Mouse (Mus musculus) gastrocnemius, adult 2 months (tissue): ENCODE measurements at regions not wholly inside any gene's neighbourhood (a gene's known extent, or its start where the extent isn't known, plus 50 kb on each side); places are given as distances from the start of the nearest gene placed in this dataset.

Experiments used
- DNase-seq: peaks from one replicate; pipeline ENCODE4 v3.0.0; 2022
- H3K27ac ChIP-seq: fragments of 200-600 bp; 2 replicates; pipeline ENCODE4 v1.8.1; 2022; ENCODE audit warnings: mild to moderate bottlenecking
- H3K4me3 ChIP-seq: fragments of 200-600 bp; 2 replicates; pipeline ENCODE4 v1.8.1; 2022; ENCODE audit warnings: mild to moderate bottlenecking, moderate library complexity
- CTCF ChIP-seq: fragments of 200-600 bp; IDR thresholded peaks from 2 replicates; pipeline ENCODE4 v1.8.1; 2022; ENCODE audit warnings: antibody characterized with exemption, mild to moderate bottlenecking, moderate library complexity
- intact Hi-C: fragments of 180-260 bp; cut with DNase I; formaldehyde crosslinking; loops from one replicate; pipeline ENCODE4 v1.15.1; 2025

- Histone ChIP-seq H3K4me3 (no peak overlapping the region), H3K27ac (peak overlapping the region; percentile 49)
- no peak for TF ChIP-seq CTCF
- intact Hi-C loops, result no loop called here
- DNase-seq, result no peak
Observed at GRCm38 (mm10) chr2:116942321-116942791, 63.9 kb downstream of the Tmco5 start.

GRCm38 (mm10) chr2:116948538-116948937 lies 70.0 kb downstream of the Tmco5 start:
- Histone ChIP-seq H3K4me3 (no peak overlapping the region), H3K27ac (no peak overlapping the region)
- TF ChIP-seq CTCF, result no peak
- DNase-seq, result no peak
- intact Hi-C loops, result no loop called here

- TF ChIP-seq CTCF, result no peak
- no peak for DNase-seq
- Histone ChIP-seq H3K27ac (no peak overlapping the region), H3K4me3 (no peak overlapping the region)
- intact Hi-C loops, result no loop called here
Observed at GRCm38 (mm10) chr2:116949741-116950140, 71.2 kb downstream of the Tmco5 start.

- no peak for TF ChIP-seq CTCF
- DNase-seq, result no peak
- intact Hi-C loops, result no loop called here
- no peak overlapping the region for H3K27ac ChIP-seq
- H3K4me3 ChIP-seq, result no peak overlapping the region
Observed at GRCm38 (mm10) chr2:116950154-116950553, 71.7 kb downstream of the Tmco5 start.

- no peak for TF ChIP-seq CTCF
- intact Hi-C loops, result no loop called here
Observed at GRCm38 (mm10) chr2:116951481-116951880, 73.0 kb downstream of the Tmco5 start.

GRCm38 (mm10) chr2:116954280-116954679 lies 75.8 kb downstream of the Tmco5 start:
- no peak overlapping the region for H3K27ac ChIP-seq

More at GRCm38 (mm10) chr2:116951481-116951880, 73.0 kb downstream of the Tmco5 start:
- Histone ChIP-seq H3K27ac (no peak overlapping the region), H3K4me3 (no peak overlapping the region)
- no peak for DNase-seq

GRCm38 (mm10) chr2:116954896-116955295 lies 76.4 kb downstream of the Tmco5 start:
- intact Hi-C loops, result no loop called here
- no peak for DNase-seq
- no peak for TF ChIP-seq CTCF
- no peak overlapping the region for H3K4me3 ChIP-seq
- H3K27ac ChIP-seq, result no peak overlapping the region

More at GRCm38 (mm10) chr2:116954280-116954679, 75.8 kb downstream of the Tmco5 start:
- intact Hi-C loops, result no loop called here
- TF ChIP-seq CTCF, result no peak
- DNase-seq, result no peak
- H3K4me3 ChIP-seq, result no peak overlapping the region

- no peak for TF ChIP-seq CTCF
- Histone ChIP-seq H3K4me3 (no peak overlapping the region), H3K27ac (no peak overlapping the region)
- no peak for DNase-seq
- intact Hi-C loops, result no loop called here
Observed at GRCm38 (mm10) chr2:116963116-116963873, 84.8 kb downstream of the Tmco5 start.

- H3K27ac ChIP-seq, result no peak overlapping the region
- no peak overlapping the region for H3K4me3 ChIP-seq
- DNase-seq, result no peak
- no peak for TF ChIP-seq CTCF
- intact Hi-C loops, result no loop called here
Observed at GRCm38 (mm10) chr2:116966266-116966665, 87.8 kb downstream of the Tmco5 start.

- intact Hi-C loops, result loop anchor here (5.0 kb wide), 1 partner anchor 70 kb away; no protein-coding TSS in a partner anchor
- peak; percentile 19 for DNase-seq
- H3K4me3 ChIP-seq, result peak overlapping the region; percentile 56
- H3K27ac ChIP-seq, result peak overlapping the region; percentile 85
- no peak for TF ChIP-seq CTCF
Observed at GRCm38 (mm10) chr2:116971666-116972613, 93.4 kb downstream of the Tmco5 start.

- H3K27ac ChIP-seq, result peak overlapping the region; percentile 85
- intact Hi-C loops, result loop anchor here (5.0 kb wide), 1 partner anchor 70 kb away; no protein-coding TSS in a partner anchor
- H3K4me3 ChIP-seq, result peak overlapping the region; percentile 56
- no peak; the same call in 1 of the 2 replicates for TF ChIP-seq CTCF
- DNase-seq, result no peak
Observed at GRCm38 (mm10) chr2:116972614-116972985, 94.1 kb downstream of the Tmco5 start.

- no peak for TF ChIP-seq CTCF
- no peak overlapping the region for H3K4me3 ChIP-seq
- no peak for DNase-seq
- H3K27ac ChIP-seq, result peak overlapping the region; percentile 85; the same call in 1 of the 2 replicates
- intact Hi-C loops, result loop anchor here (5.0 kb wide), 1 partner anchor 71 kb away; no protein-coding TSS in a partner anchor
Observed at GRCm38 (mm10) chr2:116973441-116973840, 95.0 kb downstream of the Tmco5 start.

GRCm38 (mm10) chr2:116974152-116974551 lies 95.7 kb downstream of the Tmco5 start:
- Histone ChIP-seq H3K27ac (no peak overlapping the region), H3K4me3 (no peak overlapping the region)
- TF ChIP-seq CTCF, result no peak
- DNase-seq, result no peak
- intact Hi-C loops, result loop anchor here (5.0 kb wide), 1 partner anchor 72 kb away; no protein-coding TSS in a partner anchor
